ENCODE assay signal across 19 mouse cellular contexts in the genomic region with DNA sequence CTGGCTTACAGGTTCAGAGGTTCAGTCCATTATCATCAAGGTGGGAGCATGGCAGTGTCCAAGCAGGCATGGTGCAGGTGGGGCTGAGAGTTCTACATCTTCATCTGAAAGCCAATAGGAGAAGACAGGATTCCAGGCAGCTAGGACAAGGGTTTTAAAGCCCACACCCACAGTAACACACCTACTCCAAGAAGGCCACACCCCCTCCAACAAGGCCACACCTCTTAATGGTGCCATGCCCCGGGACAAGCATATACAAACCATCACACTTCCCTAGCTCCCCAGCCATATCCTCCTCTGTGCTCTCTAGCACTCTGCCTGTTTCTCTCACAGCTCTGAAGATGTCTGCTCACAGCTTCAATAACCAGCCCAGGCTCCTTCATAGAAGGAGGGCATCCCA.
DNase-seq lines count a peak whose midpoint lies in the region.
"Had no signal": no experiment of that assay in that cellular context is flagged by ENCODE, and none has a peak within 500 bp of the region (broad histone marks: within the 10 kb centered on the region; RNA-seq: fewer than 3 reads in every experiment).

No protein-coding gene starts in this region.

- peak overlapping the region; percentile 51 for H3K27ac ChIP-seq in brown adipose tissue, adult 24 weeks (replicated peaks; ENCODE audit: low read depth, low read length)
- H3K27ac ChIP-seq: embryonic facial prominence, embryonic 10.5 days; embryonic facial prominence, embryonic 12.5 days; forebrain, embryonic 13.5 days; forebrain, embryonic 15.5 days had no signal

- no peak overlapping the region for H3K4me3 ChIP-seq in brown adipose tissue, adult 24 weeks (ENCODE audit: insufficient read depth, low read depth, low read length)
- H3K4me3 ChIP-seq: embryonic facial prominence, embryonic 10.5 days; embryonic facial prominence, embryonic 12.5 days; forebrain, embryonic 13.5 days; forebrain, embryonic 15.5 days had no signal

- intact Hi-C loops in heart, postnatal 10 days (cut with DNase I): no loop called here
- intact Hi-C loops in left cerebral cortex, postnatal 10 days (cut with DNase I): no loop called here

- H3K4me1 ChIP-seq in brown adipose tissue, adult 24 weeks (ENCODE audit: control insufficient read depth, insufficient read depth, insufficient read length, low read length): peaks cover 18% of the 10 kb centered on the region; the same call in 1 of the 2 replicates
- H3K4me1 ChIP-seq: embryonic facial prominence, embryonic 10.5 days; embryonic facial prominence, embryonic 12.5 days; forebrain, embryonic 13.5 days; forebrain, embryonic 15.5 days had no signal

- DNase-seq in CD4-positive helper T cell, adult 2 months (ENCODE audit: low read depth, low spot score): peak; percentile 10
- DNase-seq in R1 (ENCODE audit: low read depth, low spot score): peak; percentile 65
- no peak for DNase-seq in T-cell, adult 2 months (ENCODE audit: low spot score)
- no peak for DNase-seq in heart, postnatal 10 days
- no peak for DNase-seq in left cerebral cortex, postnatal 10 days (ENCODE audit: extremely low spot score in 1 of 2, low spot score in 2 of 2)
- DNase-seq: adrenal gland, adult 8-10 months; adrenal gland, postnatal 14 days; adrenal gland, postnatal 36 days; cerebellum, adult 11 months; cerebellum, adult 2 months; cerebellum, adult 9-10 months; cerebellum, postnatal 10 days; cerebellum, postnatal 25 days; forebrain, postnatal 0 days had no signal

Comparison
In these comparisons a context has a peak if more than half of its experiments do, and no peak if none do; other contexts are left out.
1. DNase-seq: peak in CD4-positive helper T cell, adult 2 months (single experiment) and R1 (single experiment); none in T-cell, adult 2 months (single experiment), heart, postnatal 10 days (0 of 2) and left cerebral cortex, postnatal 10 days (0 of 2).